Mouse (Mus musculus): ENCODE measurements around the gene Cryl1. TPM values are rescaled to one million over a fixed set of nuclear protein-coding genes. Genes with fewer than 3 reads are reported as not detected.

The Cryl1 gene
- polyA plus RNA-seq, 1 experiment from 2014 or later: 10.8 TPM

DNA sequence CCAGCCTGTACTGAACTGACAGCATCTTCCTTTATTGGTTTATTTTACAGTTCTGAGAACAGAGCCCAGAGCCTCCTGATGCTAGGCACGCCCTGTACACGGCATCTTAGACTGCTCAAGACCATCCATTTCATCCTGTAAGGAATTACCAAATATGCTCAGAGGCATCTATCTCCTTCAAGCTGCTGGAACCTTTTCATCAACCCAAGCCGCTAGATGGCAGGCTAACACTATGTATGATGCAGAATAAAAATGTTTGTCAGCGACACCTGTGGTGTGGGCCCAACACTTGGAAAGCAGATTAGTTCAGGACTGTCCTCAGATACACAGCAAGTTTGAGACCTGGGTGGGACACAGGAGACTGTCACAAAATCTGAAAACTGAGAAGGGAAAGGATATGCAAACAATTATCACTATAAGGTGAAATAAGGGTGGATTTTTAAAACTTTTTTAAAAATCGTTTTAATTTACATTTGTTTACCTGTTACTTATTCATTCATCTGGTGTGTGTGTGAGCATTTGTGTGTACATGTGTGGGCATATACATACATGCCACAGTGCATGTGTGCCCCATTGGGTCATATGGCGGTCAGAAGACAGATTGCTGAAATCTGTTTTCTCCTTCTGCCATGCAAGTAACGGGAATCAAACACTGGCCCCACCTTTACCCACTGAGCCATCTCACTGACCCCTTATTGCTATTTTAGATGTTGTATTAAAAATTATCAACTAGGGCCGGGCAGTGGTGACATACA lies 25.8 kb downstream of the Cryl1 start:
- Histone ChIP-seq H3K36me3 (no peaks in the 10 kb centered on the region), H3K9me3 (replicated peaks) (no peaks in the 10 kb centered on the region), H3K4me2 (no peak overlapping the region), H3K27me3 (no peaks in the 10 kb centered on the region), H3K4me1 (replicated peaks) (no peaks in the 10 kb centered on the region), H3K27ac (no peak overlapping the region), H3K9ac (no peak overlapping the region), H3K4me3 (no peak overlapping the region)
- 43% methylated on average over 8 of the region's 8 CpGs for WGBS
- no peak for ATAC-seq (replicated peaks; ENCODE audit: insufficient number of reproducible peaks, insufficient read depth, low FRiP score, low read depth)

DNA sequence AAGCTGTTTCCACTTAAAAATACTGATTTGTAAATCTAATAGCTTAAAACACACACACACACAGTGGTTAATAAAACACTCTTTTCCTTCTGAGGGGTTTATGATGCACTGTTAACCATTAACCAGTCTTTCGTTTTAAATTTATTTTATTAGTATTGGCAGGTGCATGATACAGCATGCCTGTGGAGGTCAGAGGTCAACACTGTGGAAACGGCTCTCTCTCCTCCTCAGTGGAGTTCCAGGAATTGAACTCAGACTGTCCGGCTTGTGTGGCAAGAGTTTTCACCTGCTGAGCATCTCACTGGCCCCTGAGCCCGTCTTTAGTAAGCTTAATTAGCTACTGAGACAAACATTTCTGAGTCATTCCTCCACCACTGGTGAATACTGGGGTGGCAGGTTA lies 31.0 kb downstream of the Cryl1 start:
- ATAC-seq (replicated peaks; ENCODE audit: insufficient number of reproducible peaks, insufficient read depth, low FRiP score, low read depth): no peak

DNA sequence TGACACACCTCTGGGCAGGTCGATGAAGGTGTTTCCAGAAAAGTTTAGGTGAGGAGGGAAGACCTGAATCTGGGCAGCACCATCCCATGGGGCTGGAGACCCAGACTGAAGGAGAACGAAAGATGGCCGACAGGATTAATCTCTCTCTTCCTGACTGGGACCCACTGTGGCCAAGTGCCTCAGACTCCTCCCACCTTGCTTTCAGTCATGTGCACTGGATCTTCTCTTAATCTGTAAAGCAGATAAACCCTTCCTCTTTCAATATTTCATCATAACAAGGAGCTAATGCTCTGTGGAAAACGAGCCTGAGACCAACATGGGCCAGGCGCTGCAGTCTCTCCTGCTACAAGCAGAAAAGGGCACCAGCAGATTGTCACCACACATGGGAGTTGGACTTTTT lies 31.6 kb downstream of the Cryl1 start:
- no peak for ATAC-seq (replicated peaks; ENCODE audit: insufficient number of reproducible peaks, insufficient read depth, low FRiP score, low read depth)
- H3K9me3 ChIP-seq (replicated peaks): no peaks in the 10 kb centered on the region
- no peak overlapping the region for H3K9ac ChIP-seq
- H3K4me3 ChIP-seq: no peak overlapping the region
- WGBS: 56% methylated on average over 5 of the region's 5 CpGs
- H3K27ac ChIP-seq: no peak overlapping the region
- no peak overlapping the region for H3K4me2 ChIP-seq
- H3K27me3 ChIP-seq: no peaks in the 10 kb centered on the region; the same call in 1 of the 2 replicates
- no peaks in the 10 kb centered on the region for H3K36me3 ChIP-seq
- no peaks in the 10 kb centered on the region for H3K4me1 ChIP-seq (replicated peaks)

More for the DNA sequence above, 31.0 kb downstream of the Cryl1 start:
- H3K9ac ChIP-seq: no peak overlapping the region
- no peaks in the 10 kb centered on the region for H3K9me3 ChIP-seq (replicated peaks)
- no peaks in the 10 kb centered on the region for H3K4me1 ChIP-seq (replicated peaks)
- no peaks in the 10 kb centered on the region for H3K36me3 ChIP-seq
- WGBS: 61% methylated on average over 4 of the region's 4 CpGs
- H3K4me3 ChIP-seq: no peak overlapping the region
- H3K27me3 ChIP-seq: no peaks in the 10 kb centered on the region; the same call in 1 of the 2 replicates
- H3K4me2 ChIP-seq: no peak overlapping the region
- H3K27ac ChIP-seq: no peak overlapping the region

DNA sequence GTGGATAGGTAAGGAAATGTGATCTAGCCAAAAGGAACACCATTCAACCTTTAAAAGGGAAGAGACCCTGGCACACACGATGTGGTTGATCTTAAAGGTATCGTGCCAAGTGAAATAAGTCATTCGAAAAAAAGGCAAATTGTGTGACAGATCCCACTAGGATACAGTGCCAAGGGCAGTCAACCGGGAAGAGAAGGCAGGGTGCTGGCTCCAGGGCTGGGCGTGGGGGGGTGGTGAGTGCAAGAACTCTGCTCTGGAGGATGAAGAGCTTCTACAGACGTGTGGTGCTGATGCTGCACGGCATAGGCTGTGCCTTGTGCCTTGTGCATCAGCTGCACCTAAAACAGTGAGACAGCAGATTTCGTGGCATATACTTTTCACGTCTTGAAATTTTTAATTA lies 33.0 kb downstream of the Cryl1 start:
- H3K9ac ChIP-seq: no peak overlapping the region
- WGBS: 79% methylated on average over 9 of the region's 9 CpGs
- H3K4me3 ChIP-seq: no peak overlapping the region
- no peak overlapping the region for H3K27ac ChIP-seq
- no peaks in the 10 kb centered on the region for H3K4me1 ChIP-seq (replicated peaks)
- H3K9me3 ChIP-seq (replicated peaks): no peaks in the 10 kb centered on the region
- H3K27me3 ChIP-seq: no peaks in the 10 kb centered on the region; the same call in 1 of the 2 replicates
- no peaks in the 10 kb centered on the region for H3K36me3 ChIP-seq
- no peak overlapping the region for H3K4me2 ChIP-seq
- ATAC-seq (replicated peaks; ENCODE audit: insufficient number of reproducible peaks, insufficient read depth, low FRiP score, low read depth): no peak

DNA sequence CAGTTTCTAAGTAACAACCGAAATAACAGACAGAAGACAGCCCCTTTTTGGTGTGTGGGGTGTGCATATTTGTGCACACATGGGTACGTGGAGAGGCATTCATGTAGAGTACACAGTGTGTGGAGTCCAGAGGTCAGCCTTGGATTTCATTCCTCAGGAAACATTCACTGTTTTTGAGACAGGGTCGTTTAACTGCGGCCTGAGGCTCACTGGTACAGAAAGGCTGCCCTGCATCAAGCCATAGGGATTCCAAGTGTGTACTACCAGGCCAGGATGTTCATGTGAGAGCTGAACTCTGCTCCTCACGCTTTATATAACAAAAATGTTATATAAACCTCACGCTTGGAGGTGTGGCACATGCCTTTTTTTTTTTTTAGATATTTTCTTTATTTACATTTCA lies 34.5 kb downstream of the Cryl1 start:
- Histone ChIP-seq H3K4me3 (no peak overlapping the region), H3K4me1 (replicated peaks) (no peaks in the 10 kb centered on the region), H3K27ac (no peak overlapping the region), H3K4me2 (no peak overlapping the region), H3K36me3 (no peaks in the 10 kb centered on the region), H3K9me3 (replicated peaks) (no peaks in the 10 kb centered on the region), H3K9ac (no peak overlapping the region), H3K27me3 (no peaks in the 10 kb centered on the region; the same call in 1 of the 2 replicates)
- 81% methylated on average over 6 of the region's 6 CpGs for WGBS
- no peak for ATAC-seq (replicated peaks; ENCODE audit: insufficient number of reproducible peaks, insufficient read depth, low FRiP score, low read depth)

DNA sequence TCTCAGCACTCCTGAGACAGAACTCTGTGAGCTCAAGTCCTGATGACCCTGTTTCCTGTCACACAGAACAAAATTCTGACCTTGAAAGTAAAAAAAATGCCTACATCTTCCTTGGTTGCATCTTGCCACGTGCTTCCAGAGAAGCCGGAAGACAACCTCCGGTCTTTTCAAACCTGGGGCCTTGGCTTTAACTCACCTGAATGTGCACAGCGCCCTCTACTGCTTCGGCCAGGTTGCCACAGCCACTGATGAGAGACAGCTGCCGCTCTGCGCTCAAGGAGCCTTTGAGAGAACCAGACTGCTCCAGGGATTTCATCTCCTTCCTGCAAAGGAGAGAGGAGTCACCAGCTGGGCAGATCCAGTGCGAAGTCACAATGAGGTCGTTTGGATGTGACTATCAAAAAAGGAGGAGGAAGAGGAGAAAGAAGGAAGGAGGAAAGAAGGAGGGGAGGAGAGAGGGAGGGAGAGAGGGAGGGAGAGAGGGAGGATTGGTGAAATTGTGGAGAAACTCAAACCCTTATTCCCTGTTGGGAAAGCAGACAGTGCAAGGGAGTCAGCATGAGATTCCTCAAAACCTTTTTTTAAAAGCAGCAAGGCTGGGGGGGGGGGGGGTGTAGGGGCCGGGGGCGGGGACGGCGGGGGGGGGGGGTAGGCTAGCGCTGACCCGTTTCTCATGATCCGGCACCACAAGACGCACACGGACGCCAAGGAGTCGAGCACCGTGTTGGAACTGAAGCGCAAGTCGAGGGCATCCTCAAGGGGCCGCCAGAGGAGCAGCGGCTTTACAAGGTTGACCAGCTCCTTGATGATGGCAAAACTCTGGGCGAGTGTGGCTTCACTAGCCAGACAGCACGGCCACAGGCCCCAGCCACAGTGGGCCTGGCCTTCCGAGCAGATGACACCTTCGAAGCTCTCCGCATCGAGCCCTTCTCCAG lies 35.3 kb downstream of the Cryl1 start:
- H3K27ac ChIP-seq: no peak overlapping the region
- peak overlapping the region; percentile 29 for H3K4me2 ChIP-seq
- no peak overlapping the region for H3K4me3 ChIP-seq
- no peak for ATAC-seq (replicated peaks; ENCODE audit: insufficient number of reproducible peaks, insufficient read depth, low FRiP score, low read depth)
- H3K27me3 ChIP-seq: no peaks in the 10 kb centered on the region; the same call in 1 of the 2 replicates
- H3K36me3 ChIP-seq: no peaks in the 10 kb centered on the region
- H3K9ac ChIP-seq: no peak overlapping the region
- no peaks in the 10 kb centered on the region for H3K4me1 ChIP-seq (replicated peaks)
- no peaks in the 10 kb centered on the region for H3K9me3 ChIP-seq (replicated peaks)
- WGBS: 18% methylated on average over 29 of the region's 31 CpGs

DNA sequence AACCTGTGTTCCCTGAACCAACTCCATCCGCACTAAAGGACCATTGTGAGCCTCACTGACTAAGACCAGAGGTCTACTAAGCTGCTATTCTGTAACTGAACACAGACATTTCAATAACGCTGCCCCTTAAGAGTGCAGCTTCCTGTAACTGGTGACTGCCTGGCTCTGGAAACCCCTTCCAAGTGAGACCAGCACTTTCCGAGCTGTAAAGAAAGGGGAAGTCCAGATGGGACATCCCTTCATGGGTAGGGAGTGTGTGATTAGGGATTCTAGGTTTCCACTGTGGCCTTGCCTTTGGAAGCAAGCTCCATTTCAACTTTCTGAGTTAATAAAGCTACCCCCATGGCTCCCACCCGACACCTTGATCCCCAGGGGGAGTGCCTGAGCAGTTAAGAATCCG lies 41.3 kb downstream of the Cryl1 start:
- no peak for ATAC-seq (replicated peaks; ENCODE audit: insufficient number of reproducible peaks, insufficient read depth, low FRiP score, low read depth)
- H3K9me3 ChIP-seq (replicated peaks): no peaks in the 10 kb centered on the region
- no peaks in the 10 kb centered on the region; the same call in 1 of the 2 replicates for H3K27me3 ChIP-seq
- H3K4me1 ChIP-seq (replicated peaks): no peaks in the 10 kb centered on the region
- H3K4me3 ChIP-seq: no peak overlapping the region
- 68% methylated on average over 5 of the region's 5 CpGs for WGBS
- no peak overlapping the region for H3K4me2 ChIP-seq
- no peak overlapping the region for H3K9ac ChIP-seq
- no peaks in the 10 kb centered on the region for H3K36me3 ChIP-seq
- no peak overlapping the region for H3K27ac ChIP-seq

DNA sequence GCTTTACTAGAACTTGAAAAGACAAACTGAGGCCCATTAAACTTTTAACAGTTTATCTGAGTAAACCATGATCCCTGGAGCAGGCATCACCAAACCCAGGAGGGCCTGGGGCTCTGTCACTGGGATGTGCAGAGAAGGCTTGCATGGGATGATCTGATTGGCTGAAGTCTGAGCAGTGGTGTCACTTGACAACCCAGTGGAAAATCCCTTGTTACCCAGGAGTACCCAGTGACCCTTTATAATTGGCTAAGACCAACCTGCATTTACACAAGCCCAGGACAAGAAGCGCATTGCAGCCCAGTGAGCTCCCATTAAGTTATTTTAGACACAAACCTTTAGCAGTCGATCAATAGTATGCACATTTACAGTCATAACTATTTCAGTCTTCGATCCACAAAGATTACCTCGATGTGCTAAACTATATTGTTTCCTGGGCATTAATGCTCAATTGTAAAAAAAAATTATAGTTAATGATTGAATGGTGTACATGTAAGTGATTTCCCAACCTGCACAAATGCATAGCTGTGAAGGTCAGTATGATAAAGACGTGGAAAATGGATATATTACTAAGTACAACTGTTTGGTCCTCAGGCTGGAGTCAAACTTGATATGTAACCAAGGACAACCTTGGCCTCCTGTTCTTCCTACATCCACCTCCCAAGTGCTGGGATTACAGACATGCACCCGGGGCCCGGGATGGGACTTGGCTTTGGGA lies 46.7 kb downstream of the Cryl1 start:
- H3K9me3 ChIP-seq (replicated peaks): no peaks in the 10 kb centered on the region
- no peaks in the 10 kb centered on the region for H3K4me1 ChIP-seq (replicated peaks)
- no peaks in the 10 kb centered on the region for H3K36me3 ChIP-seq
- no peak overlapping the region for H3K27ac ChIP-seq
- H3K27me3 ChIP-seq: no peaks in the 10 kb centered on the region
- no peak for ATAC-seq (replicated peaks; ENCODE audit: insufficient number of reproducible peaks, insufficient read depth, low FRiP score, low read depth)
- H3K9ac ChIP-seq: no peak overlapping the region
- H3K4me3 ChIP-seq: no peak overlapping the region
- 88% methylated on average over 7 of the region's 7 CpGs for WGBS
- H3K4me2 ChIP-seq: no peak overlapping the region

DNA sequence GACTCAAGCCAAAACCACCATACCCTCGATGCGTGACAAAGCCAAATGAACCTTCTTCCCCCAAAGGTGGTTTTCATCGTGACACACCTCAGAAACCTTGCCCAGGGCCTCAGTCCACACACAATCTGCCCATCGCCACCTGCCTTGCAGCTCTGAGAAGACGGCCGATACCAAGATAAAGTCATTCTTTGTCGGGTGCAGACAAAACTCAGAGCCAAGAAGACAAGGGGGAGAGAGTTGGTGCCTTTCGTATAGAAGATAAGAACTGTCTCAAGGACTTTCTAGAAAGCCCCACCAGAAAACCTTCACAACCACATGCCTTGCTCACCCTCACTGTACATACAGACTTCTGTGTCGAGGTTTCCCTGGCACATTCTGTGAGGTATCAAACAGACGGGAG lies 48.4 kb downstream of the Cryl1 start:
- Histone ChIP-seq H3K9ac (no peak overlapping the region), H3K36me3 (no peaks in the 10 kb centered on the region), H3K4me3 (no peak overlapping the region), H3K27ac (no peak overlapping the region), H3K4me2 (no peak overlapping the region), H3K9me3 (replicated peaks) (no peaks in the 10 kb centered on the region), H3K4me1 (replicated peaks) (peaks cover 3% of the 10 kb centered on the region), H3K27me3 (no peaks in the 10 kb centered on the region)
- 59% methylated on average over 10 of the region's 10 CpGs for WGBS
- no peak for ATAC-seq (replicated peaks; ENCODE audit: insufficient number of reproducible peaks, insufficient read depth, low FRiP score, low read depth)

DNA sequence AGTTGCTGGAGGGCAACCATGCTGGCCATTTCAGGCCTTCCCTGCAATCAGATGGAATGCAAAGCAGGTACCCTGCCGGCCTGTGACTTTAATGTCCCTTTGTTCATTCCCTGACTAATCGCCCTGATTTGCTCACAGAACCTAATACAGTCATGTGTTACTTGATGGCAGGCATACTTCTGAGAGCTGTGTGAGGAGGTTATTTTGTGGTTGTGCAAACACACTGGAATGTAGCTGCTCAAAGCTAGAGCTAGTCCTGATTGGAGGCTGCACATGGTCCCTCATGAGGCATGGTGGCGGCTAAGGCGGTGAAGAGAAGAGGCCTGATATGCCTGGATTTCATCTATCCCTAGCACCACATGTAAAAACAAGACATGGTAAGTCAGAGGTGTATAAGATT lies 50.2 kb downstream of the Cryl1 start:
- Histone ChIP-seq H3K4me2 (no peak overlapping the region), H3K9ac (no peak overlapping the region), H3K27me3 (no peaks in the 10 kb centered on the region), H3K27ac (no peak overlapping the region), H3K36me3 (no peaks in the 10 kb centered on the region), H3K9me3 (replicated peaks) (no peaks in the 10 kb centered on the region), H3K4me1 (replicated peaks) (peaks cover 16% of the 10 kb centered on the region), H3K4me3 (no peak overlapping the region)
- ATAC-seq (replicated peaks; ENCODE audit: insufficient number of reproducible peaks, insufficient read depth, low FRiP score, low read depth): no peak
- 59% methylated on average over 4 of the region's 4 CpGs for WGBS

DNA sequence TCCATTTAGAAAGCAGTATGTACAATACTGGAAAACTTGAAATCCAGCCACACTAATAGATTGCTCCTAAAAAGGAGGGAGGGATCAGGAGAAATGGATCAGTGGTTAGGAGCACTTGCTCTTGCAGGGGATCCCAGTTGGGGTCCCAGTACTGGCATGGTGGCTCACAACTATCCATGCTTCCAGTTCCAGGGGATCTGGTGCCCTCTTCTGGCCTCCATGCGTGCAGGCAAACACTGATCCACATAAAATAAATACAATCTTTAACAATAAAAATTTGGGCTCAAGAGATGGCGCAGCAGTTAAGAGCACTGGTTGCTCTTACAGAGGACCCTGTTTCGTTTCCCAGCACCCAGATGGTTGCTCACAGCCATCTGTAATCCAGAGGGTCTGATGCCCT lies 52.2 kb downstream of the Cryl1 start:
- H3K27ac ChIP-seq: no peak overlapping the region
- 90% methylated on average over 3 of the region's 3 CpGs for WGBS

More for the DNA sequence above, 52.2 kb downstream of the Cryl1 start:
- Histone ChIP-seq H3K36me3 (no peaks in the 10 kb centered on the region), H3K4me1 (replicated peaks) (peaks cover 25% of the 10 kb centered on the region), H3K4me3 (no peak overlapping the region), H3K9me3 (replicated peaks) (no peaks in the 10 kb centered on the region), H3K9ac (no peak overlapping the region), H3K27me3 (no peaks in the 10 kb centered on the region), H3K4me2 (no peak overlapping the region)
- ATAC-seq (replicated peaks; ENCODE audit: insufficient number of reproducible peaks, insufficient read depth, low FRiP score, low read depth): no peak
